Mouse (Mus musculus): Measurements from ENCODE around the gene Ncln.
"Not testable (repeated sequence)": the region's sequence is repeated elsewhere in the genome, so short reads cannot be mapped to it uniquely, and the experiment has no call there.

Gene Ncln

DNA sequence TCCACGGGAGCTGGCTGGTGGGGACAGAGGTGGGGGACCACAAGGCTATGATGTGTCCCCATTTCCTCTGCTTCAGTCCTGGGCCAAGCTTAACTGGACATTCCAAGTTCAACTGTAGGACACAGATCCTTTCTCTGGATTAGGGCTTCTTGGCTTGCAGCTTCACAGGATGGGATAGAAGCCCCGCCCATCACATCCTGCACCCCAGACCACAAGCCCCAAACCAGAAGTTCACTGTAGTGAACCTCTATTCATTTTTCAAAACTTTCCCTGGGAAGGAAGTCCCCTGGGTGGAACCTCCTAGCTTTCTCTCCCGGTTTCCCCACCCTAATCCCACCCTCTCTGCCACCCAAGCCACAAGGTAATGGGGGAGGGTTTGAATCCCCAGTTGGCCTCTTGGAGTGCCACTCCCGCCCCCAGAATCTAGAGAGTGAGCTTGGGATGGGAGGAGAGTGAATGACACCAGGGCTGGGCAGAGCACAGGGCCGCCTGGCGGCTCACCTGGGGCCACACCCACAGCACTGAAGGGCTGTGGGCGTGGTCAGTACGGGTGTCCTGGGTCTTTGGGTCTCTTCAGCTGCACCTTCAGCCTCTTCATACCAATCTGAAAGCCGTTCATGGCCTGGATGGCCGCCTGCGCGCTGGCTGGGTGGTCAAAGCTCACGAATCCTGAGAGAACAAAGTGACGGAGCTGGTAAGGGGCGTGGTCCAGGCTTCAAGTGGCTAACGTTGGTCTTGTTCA is 34.3 kb downstream of the Ncln start:
- peak in 1 of 2 experiments; percentile 37 for DNase-seq

DNA sequence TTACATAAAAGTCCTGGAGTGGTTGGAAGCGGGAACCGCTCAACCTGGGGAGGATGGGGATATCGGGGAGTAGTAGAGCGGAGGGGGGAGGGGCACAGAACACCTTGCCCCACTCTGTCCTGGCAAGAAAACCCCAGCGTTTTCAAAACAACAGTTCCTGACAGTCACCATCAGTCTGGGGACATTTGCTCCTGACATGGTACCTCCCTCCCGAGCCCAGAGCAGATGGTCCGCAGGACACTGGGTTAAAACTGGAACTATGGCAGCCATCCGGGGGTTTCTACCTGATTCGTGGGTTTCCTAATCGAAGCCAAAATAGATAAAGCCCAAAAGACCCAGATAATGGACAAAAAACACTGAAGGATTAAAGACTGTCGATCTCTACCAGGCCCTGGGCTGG is 35.2 kb downstream of the Ncln start:
- DNase-seq = no peak

- peak in 1 of 2 experiments; percentile 37 for DNase-seq
These were observed 35.7 kb downstream of the Ncln start for GRCm38 (mm10) chr10:81460471-81460870.

DNA sequence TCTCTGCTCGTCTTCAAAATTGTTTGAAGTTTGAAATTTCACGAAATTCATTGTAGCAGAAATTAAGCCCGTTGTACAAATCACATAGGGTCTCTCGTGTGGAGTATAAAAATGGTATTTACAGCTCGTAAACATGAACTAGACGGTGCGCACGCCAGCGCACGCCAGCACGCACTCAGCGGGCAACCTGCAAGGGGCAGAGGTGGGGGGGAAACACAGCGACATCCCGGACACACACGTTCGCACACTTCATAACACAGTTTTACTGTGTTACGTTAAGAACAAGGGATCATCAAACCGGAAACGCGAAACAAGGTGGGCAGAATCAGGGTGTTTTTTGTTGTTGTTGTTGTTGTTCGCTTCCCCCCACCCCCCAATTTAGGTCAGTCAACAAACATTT is 36.8 kb downstream of the Ncln start:
- no peak for DNase-seq

GRCm38 (mm10) chr10:81458267-81458666 is 37.9 kb downstream of the Ncln start:
- DNase-seq = no peak

GRCm38 (mm10) chr10:81457624-81458023 is 38.6 kb downstream of the Ncln start:
- peak in 1 of 2 experiments; percentile 23 for DNase-seq

DNA sequence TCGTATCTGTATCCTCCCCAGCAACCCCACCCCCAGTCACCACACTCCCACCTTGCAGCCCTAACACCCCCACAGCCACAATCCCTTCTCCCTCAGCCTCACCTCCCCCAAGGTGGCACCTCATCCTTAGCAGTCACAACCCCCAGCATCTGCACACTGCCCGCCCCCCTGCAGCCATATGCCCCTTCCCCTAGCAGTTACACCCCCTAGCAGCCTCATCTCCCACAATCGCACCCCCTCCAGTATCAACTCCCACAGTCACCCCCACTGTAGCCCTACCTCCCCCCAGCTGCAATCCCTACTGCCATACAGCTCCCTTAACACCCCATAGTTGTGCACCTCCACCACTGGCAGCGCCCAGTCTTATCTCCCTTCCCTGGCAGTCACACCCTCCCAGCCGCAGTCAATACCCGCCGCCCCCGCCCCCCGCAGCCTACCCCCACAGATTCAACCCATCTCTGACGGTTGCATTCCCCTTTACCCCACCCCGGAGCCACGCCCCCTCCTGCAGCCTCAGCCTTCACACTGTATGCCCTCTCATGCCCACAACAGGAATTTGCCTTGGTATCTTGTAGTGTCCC is 39.1 kb downstream of the Ncln start:
- DNase-seq = peak in 1 of 2 experiments; percentile 32

DNA sequence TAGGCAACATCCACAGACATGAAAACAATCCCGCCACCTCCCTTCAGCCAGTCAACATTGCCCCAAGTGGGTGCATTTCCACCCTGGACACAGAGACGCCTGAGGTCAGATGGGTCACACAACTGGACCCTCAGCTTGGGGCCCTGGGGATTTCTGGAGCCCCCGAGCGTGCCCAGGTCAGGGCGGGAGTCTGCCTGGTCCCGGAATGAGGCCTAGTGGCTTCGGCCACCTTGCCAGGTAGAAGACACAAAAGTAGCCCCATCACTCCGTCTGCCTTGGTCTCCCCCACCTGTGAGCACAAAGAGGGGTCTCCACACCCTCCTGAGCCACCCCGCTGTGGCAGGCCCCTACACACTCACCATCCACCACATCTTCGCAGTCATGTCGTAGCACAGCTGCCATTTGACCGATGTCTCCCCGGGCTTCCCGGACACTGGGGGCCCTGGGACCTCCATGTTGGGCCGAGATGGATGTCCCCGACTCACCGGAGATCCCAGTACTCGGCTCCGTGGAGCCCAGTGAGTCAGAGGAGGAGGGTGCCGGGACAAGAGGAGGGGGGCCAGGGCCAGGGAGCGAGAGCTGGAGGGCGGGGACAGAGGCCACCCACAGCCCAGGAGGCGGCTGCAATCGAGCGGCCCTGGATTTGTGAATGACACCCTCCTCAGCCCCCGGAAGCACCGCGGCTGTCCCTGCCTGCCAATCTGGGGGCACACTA is 40.9 kb downstream of the Ncln start, which contains the start of gene Nfic:
Gene Nfic, minus strand, starts transcription at position 455 of the 715 bp plus-strand sequence.
- peak in 1 of 2 experiments; percentile 32 for DNase-seq

DNA sequence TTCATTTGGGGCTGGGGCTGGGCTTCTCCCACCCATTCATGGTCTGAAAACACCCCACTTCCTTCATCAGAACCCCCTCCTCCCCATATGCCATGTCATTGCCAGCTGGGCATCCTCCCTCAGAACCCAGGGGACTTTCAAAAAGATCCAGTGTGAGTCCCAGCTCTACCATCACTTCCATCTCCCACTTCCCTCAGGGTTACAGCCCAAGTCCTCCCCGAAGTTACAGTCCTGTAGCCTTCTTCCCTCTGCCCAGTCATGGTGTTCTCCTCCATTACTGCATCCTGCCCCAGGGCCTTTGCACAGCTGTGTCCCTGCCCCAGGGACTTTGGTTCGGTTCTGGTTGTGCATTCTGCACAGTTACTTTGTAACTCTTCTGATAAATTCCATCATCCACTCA is 42.1 kb downstream of the Ncln start:
- peak in 1 of 2 experiments; percentile 17 for DNase-seq

DNA sequence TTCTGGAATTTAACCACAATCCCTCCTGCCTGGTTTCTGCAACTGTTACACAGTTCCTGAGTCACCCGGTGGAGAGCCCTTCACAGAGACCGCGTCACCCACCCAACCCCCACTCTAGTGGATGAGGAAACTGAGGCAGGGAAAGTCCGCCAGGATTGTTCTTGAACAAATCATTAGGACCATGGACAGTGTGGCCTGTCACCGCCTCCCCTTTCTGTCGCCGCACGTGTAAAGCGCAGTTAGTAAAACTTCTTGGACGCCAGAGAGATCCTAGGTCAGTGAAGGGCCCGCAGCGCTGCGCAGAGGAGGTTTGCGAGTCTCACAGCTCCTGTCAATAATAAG is 43.3 kb downstream of the Ncln start:
- DNase-seq = peak in 1 of 2 experiments; percentile 31

DNA sequence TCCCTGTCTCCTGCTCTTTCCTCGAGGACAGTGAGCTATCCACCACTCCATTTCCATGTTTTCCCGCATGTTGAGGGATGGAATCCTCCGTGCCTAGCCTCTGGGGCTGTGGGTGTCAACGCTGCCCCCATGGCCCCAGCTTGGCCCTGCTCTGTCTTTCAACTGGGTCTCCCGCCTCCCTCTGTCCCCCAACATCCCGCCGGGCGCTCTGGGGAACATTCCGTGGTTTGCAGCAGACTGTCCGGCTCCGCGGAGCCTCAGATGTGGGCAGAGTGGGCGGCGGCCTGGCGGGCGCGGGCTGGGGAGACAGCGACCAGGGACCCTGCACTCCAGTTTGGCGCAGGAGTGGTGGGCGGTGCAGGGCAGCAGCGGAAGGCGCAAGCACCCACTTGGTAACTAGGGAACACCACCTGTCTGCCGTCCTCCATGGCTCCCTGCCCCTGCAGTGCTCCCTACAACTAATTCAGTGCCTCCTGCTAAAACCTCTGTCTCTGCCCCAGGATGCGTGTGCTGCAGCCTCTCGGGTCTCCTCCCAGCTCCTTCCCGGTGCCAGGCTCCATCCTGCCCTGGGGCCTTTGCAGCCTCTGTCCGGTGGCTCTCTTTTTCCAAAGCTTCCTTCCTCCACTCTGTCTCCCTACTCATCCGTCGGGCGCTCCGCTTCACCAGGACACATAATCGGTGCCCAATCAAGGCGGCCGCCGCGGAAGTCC is 43.8 kb downstream of the Ncln start:
- peak in 1 of 2 experiments; percentile 29 for DNase-seq

GRCm38 (mm10) chr10:81451365-81451745 is 44.8 kb downstream of the Ncln start:
- peak in 1 of 2 experiments; percentile 25 for DNase-seq

DNA sequence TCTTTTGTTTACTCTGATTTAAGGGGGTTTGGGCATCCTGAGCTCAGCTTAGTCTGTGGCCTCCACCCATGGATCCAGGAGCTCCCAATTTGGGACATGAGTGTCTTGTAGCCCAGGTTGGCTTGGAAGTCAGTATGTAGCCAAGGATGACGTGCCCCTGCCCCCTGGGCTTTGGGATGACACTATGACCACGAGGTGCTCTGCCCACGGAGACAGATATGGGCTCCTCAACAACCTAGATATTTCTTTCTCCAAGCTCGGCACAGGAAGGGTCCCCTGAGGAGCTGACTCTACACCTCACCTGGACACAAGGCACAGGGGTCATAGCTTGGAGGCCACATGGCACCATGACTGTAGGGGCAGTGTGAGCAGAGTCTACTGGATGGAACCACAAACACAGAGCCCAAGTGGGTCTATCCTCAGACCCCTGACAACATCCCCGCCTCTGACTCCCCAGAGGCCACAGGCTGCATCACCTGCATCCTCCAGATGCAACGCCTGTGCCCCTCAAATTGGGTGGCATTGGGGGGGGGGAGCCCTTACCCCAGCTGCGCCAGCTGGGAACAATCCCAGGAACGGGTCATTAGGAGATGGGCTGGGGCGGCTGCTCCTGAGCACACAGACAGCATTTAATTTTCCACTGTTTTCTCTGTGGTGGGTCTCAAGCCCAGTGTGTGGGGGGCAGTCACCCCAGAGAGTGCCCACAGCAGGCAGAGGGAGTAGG is 45.4 kb downstream of the Ncln start:
- DNase-seq = peak in 1 of 2 experiments; percentile 26

DNA sequence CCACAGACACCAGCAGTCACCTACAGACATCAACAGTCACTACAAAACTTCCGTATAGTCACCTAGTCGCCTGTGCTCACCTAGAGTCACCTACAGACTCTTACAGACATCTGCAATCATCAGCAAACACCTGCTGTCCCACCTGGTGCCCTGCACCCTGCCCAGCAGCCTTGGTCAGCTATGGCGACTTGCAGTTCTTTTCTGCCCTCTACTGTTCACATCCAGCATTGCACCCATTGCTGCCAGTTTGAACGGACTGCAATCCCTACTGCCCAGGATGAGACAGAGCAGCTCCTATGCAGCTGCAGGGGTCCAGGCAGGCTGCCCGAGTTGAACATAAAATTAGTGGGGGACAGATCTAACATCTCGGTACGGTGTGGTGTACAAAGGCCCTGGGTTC is 46.1 kb downstream of the Ncln start:
- peak; percentile 86 to 93 for DNase-seq

DNA sequence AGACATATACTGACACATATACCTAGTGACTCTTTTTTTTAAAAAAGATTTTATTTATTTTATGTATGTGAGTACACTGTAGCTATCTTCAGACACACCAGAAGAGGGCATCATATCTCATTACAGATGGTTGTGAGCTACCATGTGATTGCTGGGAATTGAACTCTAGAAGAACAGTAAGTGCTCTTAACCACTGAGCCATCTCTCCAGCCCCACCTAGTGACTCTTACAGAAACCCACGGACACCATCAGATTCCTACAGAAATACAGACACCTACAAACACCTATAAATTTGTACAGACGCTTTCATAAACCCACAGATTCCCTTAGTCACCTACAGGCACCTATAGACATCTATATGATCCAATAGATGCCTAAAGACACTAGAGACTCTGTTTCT is 50.7 kb downstream of the Ncln start:
- DNase-seq = not testable (repeated sequence)

- no peak for DNase-seq
These were observed 55.2 kb downstream of the Ncln start for GRCm38 (mm10) chr10:81441019-81441418.
